Mouse (Mus musculus): ENCODE measurements around the gene Plcxd1. TPM values are rescaled to one million over a fixed set of nuclear protein-coding genes. Genes with fewer than 3 reads are reported as not detected.

Plcxd1 gene
- total and polyA plus RNA-seq, 3 experiments, result 0.64 to 1.3 TPM; not detected in 1

GRCm38 (mm10) chr5:110107581-110108304 lies 8.0 kb downstream of the Plcxd1 start, which contains the start of gene Gtpbp6:
Gene Gtpbp6 (minus strand): TSS chr5:110108197.
- DNase-seq (ENCODE audit: extremely low read depth), result peak; percentile 99
- peak within 1 kb of the TSS; percentile 83 to 92 (median 85) for H3K4me3 ChIP-seq (replicated peaks in 1 of 3; ENCODE audit: low read depth in 2 of 3, low read length in 2 of 3, poor library complexity in 1 of 3)
- H3K79me2 ChIP-seq (replicated peaks; ENCODE audit: control insufficient read depth, extremely low read depth, insufficient read depth, poor library complexity, severe bottlenecking), result peaks cover 18% of the 10 kb centered on the region; the same call in 1 of the 2 replicates
- H3K27ac ChIP-seq (ENCODE audit: insufficient read depth, low read depth), result peak within 1 kb of the TSS; percentile 90
- in situ Hi-C loops (cut with MboI; ENCODE audit: low pct_ligation_motif_present, low pct_unique_long_range_greater_than_20kb, low sequenced_read_pairs), result no loop called here
- peaks cover 45 to 50% of the 10 kb centered on the region in 2 experiments for H3K36me3 ChIP-seq (replicated peaks in 1 of 2; ENCODE audit: control insufficient read depth in 1 of 2, insufficient read depth in 1 of 2, low read length in 1 of 2)
- dilution Hi-C loops (cut with MboI; ENCODE audit: extremely low pct_ligation_motif_present, extremely low pct_unique_long_range_greater_than_20kb, low sequenced_read_pairs), result no loop called here
- peak within 1 kb of the TSS; percentile 85 for H3K9ac ChIP-seq (ENCODE audit: insufficient read depth, low read depth)
- peaks cover 2% of the 10 kb centered on the region for H3K9me3 ChIP-seq (replicated peaks; ENCODE audit: low read length)
- peak within 1 kb of the TSS; percentile 54 for H3K4me2 ChIP-seq (ENCODE audit: insufficient read depth, low read depth, poor library complexity, severe bottlenecking)
- no peak for TF ChIP-seq SMC3 (IDR thresholded peaks at IDR 0.05; ENCODE audit: low read depth, low read length)
- TF ChIP-seq UBTF (IDR thresholded peaks at IDR 0.05; ENCODE audit: low read depth, low read length), result no peak
- 0 out of 2 replicates have a peak, but pooled peaks have one; percentile 51 for TF ChIP-seq ZMIZ1 (IDR thresholded peaks at IDR 0.05; ENCODE audit: low read depth, low read length)
- TF ChIP-seq CHD1 (IDR thresholded peaks at IDR 0.05; ENCODE audit: low read depth, low read length), result no peak; the same call in 1 of the 2 replicates
- peak; percentile 52; the same call in 1 of the 2 replicates for TF ChIP-seq ETS1 (conservative IDR thresholded peaks at IDR 0.05; ENCODE audit: low read depth, low read length)
- TF ChIP-seq USF2 (conservative IDR thresholded peaks at IDR 0.05; ENCODE audit: low read depth, low read length), result no peak
- peak; percentile 94 for TF ChIP-seq ELF1 (IDR thresholded peaks at IDR 0.05; ENCODE audit: low read depth, low read length)
- TF ChIP-seq NELFE (IDR thresholded peaks at IDR 0.05; ENCODE audit: low read depth, low read length), result peak; percentile 80
- peak; percentile 76 for TF ChIP-seq CHD2 (IDR thresholded peaks at IDR 0.05; ENCODE audit: low read length)
- TF ChIP-seq JUN (IDR thresholded peaks at IDR 0.05; ENCODE audit: insufficient read depth, low read depth, low read length), result no peak
- TF ChIP-seq E2F4 (IDR thresholded peaks at IDR 0.05; ENCODE audit: insufficient replicate concordance, low read depth, low read length), result no peak; the same call in 1 of the 2 replicates
- TF ChIP-seq POLR2A (IDR thresholded peaks at IDR 0.05; ENCODE audit: low read depth, low read length), result peak; percentile 83
- TF ChIP-seq ZNF384 (IDR thresholded peaks at IDR 0.05; ENCODE audit: low read depth, low read length), result no peak
- TF ChIP-seq GABPA (IDR thresholded peaks at IDR 0.05; ENCODE audit: insufficient replicate concordance, low read depth, low read length), result no peak
- no peak for TF ChIP-seq IRF4 (IDR thresholded peaks at IDR 0.05; ENCODE audit: low read depth, low read length)
- TF ChIP-seq RAD21 (IDR thresholded peaks at IDR 0.05; ENCODE audit: low read depth, low read length), result no peak
- TF ChIP-seq NRF1 (IDR thresholded peaks at IDR 0.05; ENCODE audit: low read depth, low read length), result peak; percentile 93
- peak; percentile 74; the same call in 1 of the 2 replicates for TF ChIP-seq MEF2A (IDR thresholded peaks at IDR 0.05; ENCODE audit: borderline replicate concordance, low read depth, low read length)
- TF ChIP-seq TCF12 (IDR thresholded peaks at IDR 0.05; ENCODE audit: low read depth, low read length), result peak; percentile 68
- TF ChIP-seq TBP (conservative IDR thresholded peaks at IDR 0.05; ENCODE audit: low read depth, low read length), result peak; percentile 57
- TF ChIP-seq MAFK (IDR thresholded peaks at IDR 0.05; ENCODE audit: insufficient replicate concordance, low read length), result no peak
- TF ChIP-seq PAX5 (IDR thresholded peaks at IDR 0.05; ENCODE audit: low read length), result no peak
- peak; percentile 94 for TF ChIP-seq SIN3A (IDR thresholded peaks at IDR 0.05; ENCODE audit: low read length)
- 0 out of 2 replicates have a peak, but pooled peaks have one; percentile 36 for TF ChIP-seq POLR2AphosphoS2 (IDR thresholded peaks at IDR 0.05; ENCODE audit: low read depth, low read length)
- TF ChIP-seq MXI1 (IDR thresholded peaks at IDR 0.05; ENCODE audit: low read depth, low read length), result peak; percentile 76
- TF ChIP-seq ZC3H11A (IDR thresholded peaks at IDR 0.05; ENCODE audit: low read depth, low read length), result no peak
- TF ChIP-seq RCOR1 (conservative IDR thresholded peaks at IDR 0.05; ENCODE audit: low read depth, low read length), result peak; percentile 20; the same call in 1 of the 2 replicates
- TF ChIP-seq EP300 (IDR thresholded peaks at IDR 0.05; ENCODE audit: low read length), result no peak
- 0 out of 2 replicates have a peak, but pooled peaks have one; percentile 58 for TF ChIP-seq KAT2A (IDR thresholded peaks at IDR 0.05; ENCODE audit: insufficient replicate concordance, low read length)
- TF ChIP-seq ZKSCAN1 (IDR thresholded peaks at IDR 0.05; ENCODE audit: borderline replicate concordance, low read depth, low read length), result no peak
- TF ChIP-seq MAX (IDR thresholded peaks at IDR 0.05; ENCODE audit: low read length), result peak; percentile 34; the same call in 1 of the 2 replicates
- peak; percentile 86 for TF ChIP-seq MAZ (IDR thresholded peaks at IDR 0.05; ENCODE audit: low read depth, low read length)
- peak; percentile 46 for TF ChIP-seq MYC (IDR thresholded peaks at IDR 0.05; ENCODE audit: low read depth, low read length)
- TF ChIP-seq CTCF (conservative IDR thresholded peaks at IDR 0.05 in 1 of 2, IDR thresholded peaks at IDR 0.05 in 1 of 2; ENCODE audit: low read depth in 2 of 2, low read length in 2 of 2), result no peak
- peak; percentile 74 for TF ChIP-seq HCFC1 (IDR thresholded peaks at IDR 0.05; ENCODE audit: low read depth, low read length)
- peak; percentile 55 for TF ChIP-seq BHLHE40 (IDR thresholded peaks at IDR 0.05; ENCODE audit: low read depth, low read length)
- no peak for TF ChIP-seq JUND (conservative IDR thresholded peaks at IDR 0.05; ENCODE audit: low read depth, low read length)
- no peak for TF ChIP-seq USF1 (IDR thresholded peaks at IDR 0.05; ENCODE audit: low read depth, low read length)
- H3K27me3 ChIP-seq (replicated peaks), result no peaks in the 10 kb centered on the region
- peaks cover 16 to 29% of the 10 kb centered on the region in 2 experiments for H3K4me1 ChIP-seq (ENCODE audit: control insufficient read depth in 1 of 2, insufficient read depth in 2 of 2)
